Mouse (Mus musculus): ENCODE data around the gene Evx2.

DNA sequence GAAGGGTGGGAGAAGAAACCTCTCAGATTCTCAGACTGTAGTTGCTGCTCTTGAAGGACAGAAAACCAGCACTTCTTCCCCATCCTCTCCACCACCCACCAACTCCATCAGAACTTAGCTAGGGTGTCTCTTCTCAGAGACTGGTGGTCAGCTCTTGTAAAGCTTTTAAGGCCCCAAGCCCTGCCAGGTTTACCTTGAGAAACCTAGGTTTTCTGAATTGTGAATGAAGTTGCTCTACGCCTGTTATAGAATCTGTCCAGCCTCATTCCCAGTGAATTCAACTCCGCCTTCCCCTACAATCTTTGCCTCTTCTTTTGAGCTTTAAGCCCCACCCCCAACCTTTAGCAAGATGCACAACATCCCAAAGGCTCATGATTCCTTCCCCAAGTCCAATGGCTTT lies 17.7 kb upstream of the Evx2 start:
- TF ChIP-seq EP300 (IDR thresholded peaks at IDR 0.05; ENCODE audit: low read depth), result no peak
- no peak for TF ChIP-seq CTCF (IDR thresholded peaks at IDR 0.05; ENCODE audit: low read depth)

Data from liver, postnatal 0 days (tissue).